Mouse (Mus musculus): Measurements from ENCODE around the gene Spint2. TPM values are rescaled to one million over a fixed set of nuclear protein-coding genes. Genes with fewer than 3 reads are reported as not detected.
A peak's percentile ranks its signal among the peaks of the same experiment; 100 is the strongest.
"Not testable (repeated sequence)": the region's sequence is repeated elsewhere in the genome, so short reads cannot be mapped to it uniquely, and the experiment has no call there.

Spint2 gene
- total RNA-seq, 2 experiments from 2014 or later, result 2.6 to 6.1 TPM

DNA sequence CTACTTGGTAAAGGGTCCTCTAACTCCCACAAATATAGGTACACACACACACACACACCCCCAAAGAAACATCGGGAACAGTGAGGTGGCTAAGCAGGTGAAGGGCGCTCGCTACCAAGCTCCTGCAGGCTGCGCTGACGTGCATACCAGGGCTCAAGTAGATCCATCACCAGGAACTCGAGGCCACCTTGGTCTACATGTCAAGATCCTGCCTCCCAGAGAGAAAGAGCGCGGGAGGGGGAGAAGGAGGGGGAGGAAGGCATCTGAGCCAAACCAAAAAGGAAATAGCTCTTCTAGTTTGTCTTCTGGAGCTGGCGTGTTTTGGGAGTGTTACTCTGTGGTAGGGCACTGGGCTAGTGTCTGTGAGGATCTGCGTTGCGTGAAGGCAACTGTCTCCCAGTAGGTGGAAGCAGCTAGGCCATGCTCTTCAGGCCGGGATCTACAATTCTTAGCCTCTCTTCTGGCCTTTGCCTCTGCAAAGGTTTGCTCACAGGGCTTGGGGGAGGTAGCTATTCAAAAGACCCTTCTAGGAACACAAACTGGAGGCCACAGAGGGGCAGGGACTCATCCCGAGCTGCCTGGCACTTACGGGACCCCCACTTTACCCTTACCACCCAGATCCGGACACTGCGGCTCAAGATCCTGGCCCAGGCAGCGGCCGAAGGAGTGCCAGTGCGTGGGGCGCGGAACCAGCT lies 34.9 kb downstream of the Spint2 start:
- no peak for ATAC-seq (ENCODE audit: poor library complexity, severe bottlenecking)

DNA sequence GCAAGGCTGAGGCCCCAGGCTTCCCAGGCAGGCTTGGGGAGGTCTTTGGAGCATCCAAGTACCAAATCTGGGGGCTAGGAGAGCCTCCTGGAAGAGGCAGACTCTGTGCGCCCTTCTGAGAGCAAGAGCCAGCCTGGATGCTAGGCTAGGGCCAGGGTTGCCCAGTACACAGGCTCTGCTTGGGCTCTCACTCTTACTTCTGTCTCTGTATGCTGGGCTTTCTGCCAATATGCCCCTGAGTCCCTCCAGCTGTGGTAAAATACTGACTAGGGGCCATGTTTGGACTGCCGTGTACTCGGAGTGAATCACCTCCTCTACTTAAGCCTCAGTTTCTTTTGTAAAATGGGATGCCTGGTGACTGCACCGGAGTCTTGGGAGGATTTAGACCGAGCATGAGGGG lies 35.7 kb downstream of the Spint2 start:
- ATAC-seq (ENCODE audit: poor library complexity, severe bottlenecking), result no peak

DNA sequence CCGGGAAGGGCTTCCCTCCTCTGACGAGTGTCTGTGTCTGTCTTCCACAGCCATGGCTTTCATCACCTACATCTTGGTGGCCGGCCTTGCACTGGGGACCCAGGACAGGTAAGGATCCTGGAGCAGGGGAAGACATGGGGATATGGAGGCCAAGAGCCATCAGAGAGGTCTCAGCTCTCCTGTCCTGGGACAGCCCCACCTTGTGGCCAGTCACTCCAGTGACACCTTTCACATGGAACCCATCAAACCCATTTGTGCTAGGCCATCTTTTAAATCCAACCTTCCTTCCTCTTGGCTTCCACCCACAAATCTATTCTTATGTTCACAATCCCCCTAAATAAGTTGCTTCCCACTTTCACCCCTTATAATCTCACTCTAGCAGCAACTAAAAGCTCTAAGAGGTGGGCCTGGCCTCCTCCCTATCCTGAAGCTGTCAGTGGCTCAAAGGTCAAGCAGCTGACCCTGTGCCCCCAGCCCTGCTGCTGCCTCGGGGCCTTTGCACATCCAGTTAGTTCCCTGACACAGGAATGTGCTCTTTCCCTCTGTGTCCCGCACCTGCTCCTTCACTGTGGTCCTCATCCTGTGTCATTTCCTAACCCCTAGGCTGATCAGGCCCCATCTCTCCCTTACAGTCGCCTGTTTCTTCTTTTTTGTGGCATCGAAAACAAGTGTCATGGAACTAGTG lies 36.8 kb downstream of the Spint2 start:
- peak; percentile 47; the same call in 1 of the 2 replicates for ATAC-seq (ENCODE audit: poor library complexity, severe bottlenecking)

DNA sequence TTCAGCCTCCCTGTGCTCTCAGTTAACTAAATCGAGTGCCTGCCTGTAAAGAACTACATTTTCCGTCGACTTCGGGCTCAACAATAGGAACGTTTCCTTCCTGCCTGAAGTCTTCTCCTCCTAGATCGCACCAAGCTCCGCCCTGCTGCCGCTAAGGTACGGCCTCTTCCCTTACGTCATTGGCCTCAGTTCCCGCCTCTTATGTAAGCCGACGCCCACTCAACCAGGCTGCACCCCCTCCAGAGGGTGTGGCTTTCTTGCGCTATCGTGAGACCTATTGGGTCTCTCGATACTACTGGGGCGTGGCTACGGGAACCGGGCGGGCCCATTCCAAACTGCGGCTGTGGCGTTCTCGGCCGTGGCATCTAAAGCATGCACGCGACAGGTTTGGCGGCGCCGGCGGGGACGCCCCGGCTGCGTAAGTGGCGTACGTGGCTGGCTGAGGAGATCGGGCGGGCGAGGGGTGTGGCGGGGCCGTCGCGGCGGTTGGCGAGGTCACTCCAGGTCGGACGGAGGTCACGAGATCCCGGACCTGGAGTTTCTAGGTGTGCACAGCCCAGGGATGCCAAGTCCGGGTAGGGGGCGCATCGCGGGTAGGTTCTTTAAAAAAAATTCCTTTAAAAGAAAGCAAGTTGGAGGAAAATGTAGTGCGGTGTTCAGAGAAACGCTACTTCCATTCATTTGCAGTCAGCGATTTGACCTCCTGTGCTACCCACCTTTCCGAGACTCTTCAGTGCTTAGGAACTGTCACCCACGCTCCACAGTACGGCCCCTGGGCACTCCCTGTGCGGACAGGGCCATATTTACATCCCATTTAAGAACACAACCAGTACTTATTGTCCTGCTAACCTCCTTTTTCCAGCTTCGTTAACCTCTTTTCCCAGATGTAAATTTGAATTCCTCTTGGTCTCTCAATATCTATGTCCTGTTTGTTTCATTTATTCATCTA lies 43.4 kb downstream of the Spint2 start, which contains the start of gene Yif1b:
Gene Yif1b (plus strand): TSS at position 311 of the 949 bp plus-strand sequence.
- ATAC-seq (ENCODE audit: poor library complexity, severe bottlenecking), result peak; percentile 98

DNA sequence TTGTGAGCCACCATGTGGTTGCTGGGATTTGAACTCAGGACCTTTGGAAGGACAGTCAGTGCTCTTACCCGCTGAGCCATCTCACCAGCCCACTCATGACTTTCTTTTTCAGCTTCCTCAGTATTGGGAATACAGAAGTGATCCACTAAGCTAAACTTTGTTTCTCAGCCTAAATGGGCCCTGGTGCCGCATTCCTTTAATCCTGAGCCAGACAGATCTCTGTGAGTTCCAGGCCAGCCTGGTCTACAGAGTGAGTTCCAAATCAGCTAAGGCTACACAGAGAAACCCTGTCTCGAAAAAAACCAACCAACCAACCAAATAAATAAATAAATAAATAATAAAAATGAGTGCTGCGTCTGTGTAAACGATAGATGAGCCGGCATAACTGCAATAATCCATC lies 44.1 kb downstream of the Spint2 start:
- not testable (repeated sequence) for ATAC-seq (ENCODE audit: poor library complexity, severe bottlenecking)

DNA sequence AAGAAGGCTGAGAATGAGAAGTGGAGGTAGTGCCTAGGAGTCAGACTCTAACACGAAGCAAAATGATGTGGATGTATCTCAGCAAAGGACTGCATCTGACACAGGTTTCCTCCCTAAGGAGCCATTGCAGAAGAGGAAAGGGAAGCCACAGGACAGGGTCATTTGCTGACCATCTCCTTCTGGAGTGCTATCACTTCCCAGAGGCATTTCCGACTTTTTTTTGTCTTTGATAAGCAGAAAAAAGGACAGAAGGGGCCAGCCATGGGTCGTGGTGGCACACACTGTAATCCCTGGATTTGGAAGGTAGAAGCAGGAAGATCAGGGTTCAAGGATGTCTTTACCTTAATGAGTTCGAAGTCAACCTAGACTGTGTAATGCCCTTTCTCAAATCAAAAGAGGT lies 45.1 kb downstream of the Spint2 start:
- ATAC-seq (ENCODE audit: poor library complexity, severe bottlenecking), result no peak

DNA sequence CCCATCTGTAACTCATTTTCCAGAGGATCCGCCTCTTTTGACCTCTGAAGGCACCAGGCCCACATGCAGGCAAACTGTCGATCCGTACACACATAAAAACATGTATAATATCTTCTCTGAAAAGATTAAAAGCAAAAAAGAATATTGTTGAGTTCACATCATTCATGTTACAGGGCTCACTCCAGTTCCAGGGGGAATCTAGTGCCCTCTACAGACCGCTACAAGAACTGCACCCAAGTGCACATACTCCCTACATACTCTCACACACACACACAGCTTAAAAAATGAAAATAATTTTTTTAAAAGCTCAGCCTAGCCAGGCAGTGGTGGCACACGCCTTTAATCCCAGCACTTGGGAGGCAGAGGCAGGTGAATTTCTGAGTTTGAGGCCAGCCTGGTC lies 47.1 kb downstream of the Spint2 start:
- no peak for ATAC-seq (ENCODE audit: poor library complexity, severe bottlenecking)

DNA sequence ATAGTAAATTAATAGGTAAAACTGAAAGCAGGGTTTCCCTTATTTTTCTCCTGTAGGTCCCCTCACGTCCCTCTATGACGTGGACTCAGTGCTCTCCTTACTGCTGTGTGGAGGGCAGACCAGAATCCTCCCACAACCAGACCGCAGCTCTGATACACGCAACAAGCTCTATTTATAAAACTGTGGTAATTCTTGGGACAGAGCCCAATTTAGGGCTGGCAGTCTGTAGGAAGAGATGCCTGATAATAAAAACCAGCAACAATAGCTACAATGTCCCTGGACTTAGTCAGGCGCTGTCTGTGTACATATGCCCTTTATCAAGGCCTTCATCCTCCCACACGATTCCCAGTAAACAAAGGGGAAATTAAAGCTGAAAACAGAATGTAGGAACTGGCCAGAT lies 48.0 kb downstream of the Spint2 start:
- no peak for ATAC-seq (ENCODE audit: poor library complexity, severe bottlenecking)

DNA sequence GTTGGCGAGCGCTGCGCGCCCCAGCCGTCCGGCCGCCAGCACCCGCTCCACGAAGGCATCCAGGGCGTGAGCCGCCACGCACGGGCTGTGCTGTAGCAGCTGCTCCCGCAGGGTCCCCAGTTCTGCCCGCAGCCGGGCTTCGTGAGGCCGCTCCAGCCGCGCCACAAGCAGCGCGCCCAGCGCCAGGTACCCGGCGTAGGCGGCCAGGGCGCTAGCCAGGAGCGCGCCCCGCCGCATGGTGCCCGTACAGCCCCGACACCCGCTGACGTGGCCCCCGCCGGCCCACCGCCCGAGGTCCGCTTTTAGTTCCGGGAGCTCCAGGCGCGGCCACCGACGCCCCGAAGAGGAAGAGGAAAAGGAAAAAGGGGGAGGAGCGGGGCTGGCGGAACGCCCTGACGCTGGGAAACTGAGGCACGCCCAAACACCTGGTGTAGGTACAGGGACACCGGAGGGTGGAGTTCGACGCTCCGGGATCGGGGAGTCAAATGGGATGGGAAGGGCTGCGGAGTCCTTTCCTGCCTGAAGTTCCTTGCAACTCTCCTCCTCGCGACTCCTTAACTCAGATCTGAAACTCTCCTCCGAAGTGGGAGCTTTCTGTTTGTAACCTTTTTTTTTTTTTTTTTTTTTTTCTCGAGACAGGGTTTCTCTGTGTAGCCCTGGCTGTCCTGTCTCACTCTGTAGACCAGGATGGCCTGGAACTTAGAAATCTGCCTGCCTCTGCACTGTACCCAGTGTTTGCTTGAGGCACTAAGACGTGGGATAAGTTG lies 49.3 kb downstream of the Spint2 start, which contains the start of gene Kcnk6:
Gene Kcnk6 (minus strand): TSS at position 269 of the 767 bp plus-strand sequence.
- ATAC-seq (ENCODE audit: poor library complexity, severe bottlenecking), result peak; percentile 92

DNA sequence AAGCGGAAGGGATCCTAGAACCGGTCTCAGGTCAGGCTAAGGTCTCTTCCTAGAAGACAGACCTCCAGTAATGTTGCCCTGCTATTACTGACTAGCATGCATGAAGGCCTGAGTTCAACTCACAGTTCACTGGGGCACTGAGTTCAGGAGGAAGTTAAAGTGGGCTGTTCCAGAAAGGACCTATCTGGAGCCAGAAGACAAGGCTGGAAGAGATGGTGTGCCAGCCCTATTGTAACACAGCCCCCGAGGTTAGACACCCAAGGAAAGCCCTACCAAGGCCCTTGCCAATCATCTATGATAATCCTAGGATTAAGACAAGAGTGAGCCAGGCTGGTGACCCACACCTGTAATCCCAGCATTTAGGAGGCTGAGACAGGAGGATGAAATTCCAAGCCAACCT lies 50.2 kb downstream of the Spint2 start:
- no peak for ATAC-seq (ENCODE audit: poor library complexity, severe bottlenecking)

DNA sequence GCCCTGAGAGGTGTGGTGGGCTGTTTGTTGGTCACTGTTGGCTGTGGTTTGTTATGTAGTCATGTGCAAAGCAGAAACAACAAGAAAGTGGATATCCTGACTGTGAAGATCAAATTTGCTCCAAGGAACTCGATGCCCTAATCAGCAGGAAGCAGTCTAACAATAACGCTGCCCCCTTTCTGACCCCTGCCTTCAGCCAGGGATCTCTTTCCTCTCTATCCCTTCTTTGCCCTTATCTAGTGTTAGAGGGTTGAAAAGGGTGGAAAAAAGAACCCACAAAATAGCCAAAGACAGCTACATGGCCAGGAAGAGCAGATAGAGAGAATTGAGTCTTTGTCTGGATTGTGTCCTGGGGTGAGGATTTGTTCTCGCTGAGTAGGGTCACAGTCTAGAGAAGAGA lies 51.2 kb downstream of the Spint2 start:
- ATAC-seq (ENCODE audit: poor library complexity, severe bottlenecking), result no peak

DNA sequence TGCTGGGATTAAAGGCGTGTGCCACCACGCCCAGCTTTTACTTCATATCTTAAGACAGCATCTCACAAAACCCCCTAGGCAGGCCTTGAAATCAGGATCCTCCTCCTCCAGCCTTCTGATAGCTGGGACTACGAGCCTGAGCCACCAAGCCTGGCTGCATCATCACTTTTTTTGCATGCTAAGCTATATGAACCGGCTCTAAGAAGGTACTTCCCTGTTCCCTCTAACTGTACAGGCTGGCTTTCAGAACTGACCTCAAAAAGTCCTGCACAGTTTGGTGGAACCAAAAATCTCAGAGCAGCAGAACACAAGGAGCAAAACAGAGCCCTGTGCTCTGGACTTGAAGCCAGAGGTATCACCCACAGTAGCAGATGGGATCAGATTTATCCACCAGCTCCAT lies 53.5 kb downstream of the Spint2 start:
- no peak for ATAC-seq (ENCODE audit: poor library complexity, severe bottlenecking)

DNA sequence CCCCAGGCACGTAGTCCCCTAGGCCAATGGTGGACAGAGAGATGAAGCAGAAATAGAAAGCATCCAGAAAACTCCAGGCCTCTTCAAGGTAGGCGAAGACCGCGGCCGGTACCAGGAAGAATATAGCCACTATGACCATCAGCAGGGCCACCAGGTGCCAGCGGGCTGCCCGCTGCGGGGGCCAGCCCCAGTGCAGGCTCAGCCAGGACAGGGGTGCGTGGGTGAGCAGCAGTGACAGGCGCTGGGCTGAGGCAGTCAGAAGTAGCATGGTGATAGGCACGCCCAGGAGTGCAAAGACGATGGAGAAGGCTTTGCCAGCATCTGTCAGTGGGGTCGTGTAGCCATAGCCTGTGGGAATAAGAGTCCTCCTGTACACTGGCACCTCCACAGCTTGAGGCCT lies 56.2 kb downstream of the Spint2 start:
- ATAC-seq (ENCODE audit: poor library complexity, severe bottlenecking), result no peak

DNA sequence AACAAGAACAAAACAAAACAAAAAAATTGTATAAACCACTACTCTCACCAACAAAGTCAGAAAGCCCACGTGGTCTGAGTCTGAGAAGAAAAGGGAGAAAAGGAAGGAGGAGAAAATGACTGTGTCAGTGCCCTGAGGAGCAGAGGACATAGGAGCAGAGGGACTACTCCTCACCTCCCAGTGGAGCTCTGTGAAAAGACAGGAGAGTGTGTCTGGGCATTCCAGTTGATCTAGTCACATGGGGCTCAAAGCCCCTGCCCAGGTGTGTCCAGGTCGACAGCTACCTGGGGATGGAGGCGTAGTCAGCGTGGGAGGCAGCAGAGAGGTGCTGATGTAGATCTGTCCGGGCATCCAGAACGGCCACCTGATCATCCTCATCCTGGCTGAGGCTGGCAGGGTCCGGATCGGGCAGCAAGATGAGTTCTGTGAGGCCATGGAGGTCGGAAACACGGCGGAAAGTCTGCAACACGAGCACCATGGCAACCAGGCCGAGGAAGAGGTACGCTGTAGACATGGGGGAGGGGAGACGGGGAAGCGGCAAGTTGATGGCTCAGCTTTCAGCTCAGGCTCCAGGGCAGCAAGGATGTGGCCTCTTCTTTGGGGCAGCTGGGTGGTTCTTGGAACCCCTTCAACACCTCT lies 56.8 kb downstream of the Spint2 start:
- ATAC-seq (ENCODE audit: poor library complexity, severe bottlenecking), result no peak

DNA sequence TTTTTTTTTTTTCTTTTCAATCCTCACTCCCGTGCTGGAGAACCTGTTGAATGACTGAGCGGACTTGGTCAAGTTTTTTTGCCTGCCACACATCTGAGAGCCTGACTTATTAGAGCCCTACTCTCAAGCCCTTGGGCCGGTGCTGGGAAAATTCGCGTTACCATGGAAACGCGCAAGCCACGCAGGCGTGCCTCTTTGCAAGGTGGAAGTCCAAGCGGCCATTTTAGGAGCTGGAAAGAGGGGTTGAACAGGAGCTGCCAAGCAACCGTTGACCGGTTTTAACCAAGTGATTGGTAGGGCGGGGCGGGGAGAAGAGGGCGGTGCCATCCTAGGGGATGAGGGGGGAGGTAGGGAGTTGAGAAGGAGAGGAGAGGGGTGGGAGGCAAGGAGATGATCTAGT lies 66.9 kb downstream of the Spint2 start:
- no peak for ATAC-seq (ENCODE audit: poor library complexity, severe bottlenecking)

DNA sequence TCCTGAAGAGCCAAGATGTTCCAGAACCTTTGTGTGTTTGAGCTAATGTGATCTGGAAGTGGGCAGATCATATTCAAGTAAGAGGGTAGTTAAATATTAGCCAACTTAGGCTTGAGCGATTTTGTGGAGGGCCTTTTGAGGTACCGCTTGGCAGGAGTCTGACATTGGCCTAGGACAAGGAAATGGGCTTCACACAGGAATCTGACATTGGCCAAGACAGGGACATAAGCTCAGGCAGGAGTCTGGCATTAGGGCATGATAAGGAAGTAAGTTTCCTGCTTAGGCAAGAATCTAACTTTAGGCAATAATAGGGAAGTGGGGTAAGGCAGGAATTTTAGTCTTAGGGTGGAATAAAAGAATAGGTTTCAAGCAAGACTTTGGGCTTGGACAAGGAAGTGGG lies 67.5 kb downstream of the Spint2 start:
- no peak for ATAC-seq (ENCODE audit: poor library complexity, severe bottlenecking)

DNA sequence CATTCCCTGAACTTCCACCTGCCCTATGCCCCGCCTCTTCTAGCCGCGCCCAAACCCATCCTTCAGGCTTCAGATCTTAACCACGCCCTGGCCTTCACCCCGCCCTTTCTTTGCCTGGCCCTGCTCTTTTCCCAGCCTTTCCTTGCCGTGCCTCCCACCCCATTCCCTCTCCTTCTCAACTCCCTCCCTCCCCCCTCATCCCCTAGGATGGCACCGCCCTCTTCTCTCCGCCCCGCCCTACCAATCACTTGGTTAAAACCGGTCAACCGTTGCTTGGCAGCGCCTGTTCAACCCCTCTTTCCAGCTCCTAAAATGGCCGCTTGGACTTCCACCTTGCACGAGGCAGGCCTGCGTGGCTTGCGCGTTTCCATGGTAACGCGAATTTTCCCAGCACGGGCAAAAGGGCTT lies 68.0 kb downstream of the Spint2 start, which contains the start of gene Catsperg1:
Gene Catsperg1 (minus strand): TSS at position 361 of the 408 bp plus-strand sequence.
- ATAC-seq (ENCODE audit: poor library complexity, severe bottlenecking), result no peak

DNA sequence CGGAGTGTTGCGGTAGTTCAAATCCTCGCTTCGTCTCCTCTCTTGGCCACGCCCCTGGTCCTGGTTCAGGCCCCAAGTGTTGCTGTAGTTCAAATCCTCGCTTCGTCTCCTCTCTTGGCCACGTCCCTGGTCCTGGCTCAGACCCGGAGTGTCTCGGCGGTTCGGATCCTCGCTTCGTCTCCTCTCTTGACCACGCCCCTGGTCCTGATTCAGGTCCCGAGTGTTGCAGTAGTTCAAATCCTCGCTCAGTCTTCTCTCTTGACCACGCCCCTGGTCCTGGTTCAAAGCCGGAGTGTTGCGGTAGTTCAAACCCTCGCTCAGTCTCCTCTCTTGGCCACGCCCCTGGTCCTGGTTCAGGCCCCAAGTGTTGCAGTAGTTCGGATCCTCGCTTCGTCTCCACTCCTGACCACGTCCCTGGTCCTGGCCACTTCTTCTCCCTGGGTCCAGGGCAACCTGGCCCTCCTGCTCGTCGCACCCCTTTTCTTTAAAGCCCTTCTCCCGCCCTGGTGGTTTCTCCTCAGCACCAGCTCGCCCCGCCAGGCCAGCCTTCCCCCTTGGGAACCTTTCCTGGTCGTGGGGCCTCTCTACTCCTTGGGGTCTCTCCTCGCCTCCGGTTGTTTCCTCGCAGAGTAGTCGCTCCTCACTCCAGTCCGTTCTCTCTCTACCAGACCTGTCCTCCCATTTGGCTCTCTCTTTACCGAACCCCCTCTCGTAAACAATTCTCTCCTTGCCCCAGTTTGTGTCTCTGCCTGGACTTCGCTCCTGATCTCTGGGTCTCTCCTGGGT lies 68.7 kb downstream of the Spint2 start:
- ATAC-seq (ENCODE audit: poor library complexity, severe bottlenecking), result not testable (repeated sequence)

DNA sequence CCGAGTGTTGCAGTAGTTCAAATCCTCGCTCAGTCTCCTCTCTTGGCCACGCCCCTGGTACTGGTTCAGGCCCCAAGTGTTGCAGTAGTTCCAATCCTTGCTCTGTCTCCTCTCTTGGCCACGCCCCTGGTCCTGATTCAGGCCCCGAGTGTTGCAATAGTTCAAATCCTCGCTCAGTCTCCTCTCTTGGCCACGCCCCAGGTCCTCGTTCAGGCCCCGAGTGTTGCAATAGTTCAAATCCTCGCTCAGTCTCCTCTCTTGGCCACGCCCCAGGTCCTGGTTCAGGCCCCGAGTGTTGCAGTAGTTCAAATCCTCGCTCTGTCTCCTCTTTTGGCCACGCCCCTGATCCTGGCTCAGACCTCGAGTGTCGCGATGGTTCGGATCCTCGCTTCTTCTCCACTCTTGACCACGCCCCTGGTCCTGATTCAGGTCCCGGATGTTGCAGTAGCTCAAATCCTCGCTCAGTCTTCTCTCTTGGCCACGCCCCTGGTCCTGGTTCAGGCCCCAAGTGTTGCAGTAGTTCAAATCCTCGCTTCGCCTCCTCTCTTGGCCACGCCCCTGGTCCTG lies 69.4 kb downstream of the Spint2 start:
- ATAC-seq (ENCODE audit: poor library complexity, severe bottlenecking), result peak; percentile 49
